Mouse (Mus musculus): ENCODE data around the gene Gm27179. TPM values are rescaled to one million over a fixed set of nuclear protein-coding genes. Genes with fewer than 3 reads are reported as not detected.
"Not testable (repeated sequence)": the region's sequence is repeated elsewhere in the genome, so short reads cannot be mapped to it uniquely, and the experiment has no call there.

Gm27179 gene
- not detected in 2 replicates for total RNA-seq (2021)
- long read RNA-seq, experiment 1 = 0 reads
- long read RNA-seq, experiment 2 = 0 reads

DNA sequence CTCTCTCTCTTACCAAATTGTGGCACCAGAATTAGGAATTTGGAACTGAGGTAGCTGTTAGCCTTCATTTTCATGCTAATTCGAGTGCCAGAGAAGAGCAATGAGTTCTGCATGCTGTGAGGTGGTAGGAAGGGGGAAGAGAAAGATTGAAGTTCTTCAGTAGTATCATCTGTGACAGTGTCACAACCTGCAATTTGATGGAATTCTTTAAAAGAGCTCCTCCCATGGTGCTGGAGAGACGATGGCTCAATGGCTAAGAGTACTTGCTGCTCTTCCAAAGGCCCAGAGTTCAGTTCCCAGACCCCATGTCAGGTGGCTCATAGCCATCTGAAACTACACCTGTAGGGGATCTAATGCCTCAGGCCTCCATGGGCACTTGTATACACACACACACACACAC, at the start of gene Gm27179:
Gm27179 (minus strand) TSS at position 101 of the 400 bp plus-strand sequence.
- DNase-seq = not testable (repeated sequence)

DNA sequence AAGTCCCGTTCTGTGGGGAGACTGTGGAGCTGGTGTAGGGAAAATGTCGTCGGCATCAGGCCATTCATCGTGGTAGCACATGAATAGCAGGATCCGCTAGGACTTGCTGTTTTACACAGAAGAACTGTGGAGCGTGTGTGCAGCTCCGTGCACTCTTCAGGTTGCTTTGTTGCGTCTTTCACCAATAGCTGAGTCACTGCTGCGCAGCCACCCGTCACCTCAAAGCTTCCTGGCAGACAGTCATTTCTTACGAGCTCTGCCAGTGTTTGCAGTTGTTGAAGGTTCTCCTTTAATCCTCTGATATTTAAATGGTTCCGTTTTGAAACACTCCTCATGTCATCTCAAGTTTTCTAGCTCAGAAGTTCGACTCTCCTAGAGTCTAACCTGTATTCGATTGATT, 45.2 kb upstream of the Gm27179 start:
- DNase-seq = not testable (repeated sequence)

DNA sequence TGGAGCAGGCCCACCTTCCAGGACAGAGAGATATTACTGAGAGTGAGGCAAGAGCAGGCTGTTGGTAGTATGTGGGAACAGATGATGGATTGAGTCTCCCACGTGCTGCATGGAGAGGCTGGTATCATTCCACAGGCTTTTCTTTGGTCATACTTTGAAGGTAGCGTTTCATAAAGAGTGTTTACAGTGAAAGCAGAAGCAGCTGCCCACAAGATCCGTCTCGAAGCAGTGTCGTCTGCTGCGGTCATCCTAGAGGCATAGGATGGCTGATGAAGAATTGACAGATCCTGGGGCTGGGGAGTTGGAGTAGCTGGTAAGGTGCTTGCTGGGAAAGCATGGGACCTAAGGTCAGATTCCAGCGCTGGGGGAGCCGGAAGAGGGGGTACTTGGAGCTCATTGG, 44.5 kb upstream of the Gm27179 start:
- not testable (repeated sequence) for DNase-seq

DNA sequence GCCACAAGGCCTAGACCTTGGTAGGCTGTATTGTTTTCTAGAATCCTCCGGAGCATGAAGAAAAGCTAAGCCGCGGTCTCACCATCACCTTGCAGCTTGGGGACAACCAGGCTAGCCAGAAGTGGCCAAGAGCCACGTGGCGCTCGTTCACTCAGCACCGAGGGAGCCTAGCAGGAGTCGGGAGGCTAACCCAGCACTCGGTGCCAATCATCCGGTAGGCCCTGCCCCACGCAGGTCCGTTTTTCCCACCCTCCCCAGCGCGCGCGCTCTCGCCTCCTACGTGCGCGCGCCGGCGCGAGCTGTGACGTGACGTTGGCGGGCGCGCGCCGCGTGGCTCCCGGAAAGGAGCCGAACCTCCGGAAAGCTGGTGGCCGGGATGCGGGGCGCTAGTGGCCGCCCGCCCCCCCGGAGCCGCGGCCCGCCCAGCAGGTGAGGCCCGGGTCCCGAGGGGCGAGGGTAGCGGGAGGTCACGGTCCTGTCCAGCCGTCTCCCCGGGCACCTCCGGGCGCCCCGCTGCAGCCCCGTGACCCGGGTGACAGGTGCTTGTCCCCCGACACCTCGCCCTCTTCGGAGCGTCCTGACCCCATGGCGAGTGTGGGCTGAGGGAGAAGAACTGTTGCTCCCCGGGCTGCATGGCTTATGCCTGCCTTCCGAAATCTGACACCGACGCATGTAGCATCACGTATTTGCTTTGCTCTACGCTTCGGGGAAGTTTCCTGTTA, 42.9 kb upstream of the Gm27179 start, which contains the start of gene Entpd4b:
Entpd4b (plus strand) TSS at position 315 of the 722 bp plus-strand sequence.
- DNase-seq = not testable (repeated sequence)

DNA sequence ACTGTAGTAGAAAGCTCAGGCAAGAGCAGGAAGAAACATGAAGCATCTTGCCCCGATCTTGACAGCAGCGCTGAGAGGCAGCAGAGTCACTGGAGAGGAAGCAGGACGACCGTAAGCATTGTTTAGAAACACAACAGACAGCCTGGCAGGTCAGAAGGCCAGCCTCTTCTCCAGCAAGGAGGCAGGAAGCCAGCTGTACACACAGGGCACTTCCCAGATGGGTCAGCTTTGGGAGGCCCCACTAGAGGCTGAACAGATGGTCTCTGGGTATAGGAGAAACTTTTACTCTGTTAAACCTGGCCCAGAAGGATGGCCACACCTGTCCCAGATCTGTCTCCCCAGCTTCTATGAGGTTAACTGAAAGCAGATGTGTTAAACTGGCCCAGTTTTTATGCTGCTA, 35.0 kb upstream of the Gm27179 start:
- not testable (repeated sequence) for DNase-seq

DNA sequence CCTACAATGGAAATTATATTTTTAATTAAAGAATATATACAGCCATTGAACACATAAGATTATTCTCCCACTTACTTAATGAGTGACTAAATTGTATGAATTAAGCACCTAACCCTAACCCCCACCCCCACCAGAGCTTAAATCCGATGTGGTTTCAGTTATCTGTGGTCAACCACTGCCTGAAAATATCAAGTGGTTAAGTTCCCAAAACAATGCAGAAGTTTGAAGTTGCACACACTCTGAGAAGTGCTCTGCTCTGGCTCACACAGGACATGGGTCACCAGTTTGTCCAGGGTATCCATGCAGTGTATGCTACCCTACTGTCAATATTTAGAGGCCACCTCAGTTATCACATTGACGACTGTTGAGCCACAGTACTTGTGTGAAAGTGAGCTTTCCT, 32.7 kb upstream of the Gm27179 start:
- DNase-seq = not testable (repeated sequence)

DNA sequence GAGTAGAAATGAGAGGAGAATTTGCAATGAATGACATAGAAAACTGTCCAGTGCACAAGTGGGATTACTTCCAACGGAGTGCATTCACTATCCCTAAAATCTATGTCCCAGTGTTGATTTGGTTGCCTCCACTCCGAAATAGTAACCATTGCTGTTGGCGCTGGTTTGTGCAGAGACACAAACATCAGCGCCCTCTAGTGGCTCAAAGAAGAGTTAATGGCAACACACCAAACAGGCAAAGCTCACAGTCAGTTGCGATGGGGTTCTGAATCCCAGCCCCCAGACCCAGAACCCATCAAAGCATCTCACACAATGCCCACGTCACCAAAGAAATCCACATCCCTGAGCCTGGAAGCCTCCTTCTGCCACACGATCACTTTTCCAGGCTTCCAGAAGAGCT, 31.7 kb upstream of the Gm27179 start:
- DNase-seq = not testable (repeated sequence)

DNA sequence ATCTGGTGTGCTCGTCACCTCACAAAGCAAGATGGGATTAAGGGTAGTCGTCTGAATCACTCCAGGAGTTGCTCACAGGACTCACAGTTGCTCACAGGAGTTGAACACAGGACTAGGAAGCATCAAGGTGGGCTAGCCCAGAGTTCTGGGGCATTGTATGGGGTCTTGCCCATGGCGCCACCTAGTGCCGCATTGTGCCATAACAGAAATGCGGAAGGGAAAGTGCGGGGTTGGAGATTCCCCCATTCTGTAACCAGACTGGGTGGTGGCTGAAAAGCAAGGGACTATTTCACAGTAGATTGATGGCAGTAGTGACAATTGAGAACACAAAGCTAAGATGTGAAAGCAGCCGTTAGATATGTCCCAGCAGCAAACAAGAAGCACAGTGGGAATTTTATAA, 30.3 kb upstream of the Gm27179 start:
- DNase-seq = not testable (repeated sequence)

DNA sequence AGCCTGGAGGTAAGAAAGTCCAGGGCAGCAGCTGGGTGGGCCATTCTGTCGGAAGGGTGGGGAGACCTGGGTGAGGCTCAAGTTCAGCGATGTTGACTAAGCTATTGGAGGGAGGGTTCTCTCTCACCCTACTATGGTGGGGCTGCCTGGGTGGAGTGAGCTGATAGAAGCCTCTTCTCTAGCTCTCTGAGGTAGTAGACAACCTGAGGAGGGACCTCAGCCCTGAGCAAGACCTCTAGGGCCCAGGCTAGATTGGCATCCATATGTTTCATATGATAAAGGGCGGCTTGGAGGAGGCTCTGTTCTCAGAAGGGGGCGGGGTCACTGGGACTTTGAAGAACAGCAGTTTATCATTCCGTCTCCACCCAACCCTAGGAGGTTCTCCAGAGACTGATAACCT, 27.8 kb upstream of the Gm27179 start:
- not testable (repeated sequence) for DNase-seq

DNA sequence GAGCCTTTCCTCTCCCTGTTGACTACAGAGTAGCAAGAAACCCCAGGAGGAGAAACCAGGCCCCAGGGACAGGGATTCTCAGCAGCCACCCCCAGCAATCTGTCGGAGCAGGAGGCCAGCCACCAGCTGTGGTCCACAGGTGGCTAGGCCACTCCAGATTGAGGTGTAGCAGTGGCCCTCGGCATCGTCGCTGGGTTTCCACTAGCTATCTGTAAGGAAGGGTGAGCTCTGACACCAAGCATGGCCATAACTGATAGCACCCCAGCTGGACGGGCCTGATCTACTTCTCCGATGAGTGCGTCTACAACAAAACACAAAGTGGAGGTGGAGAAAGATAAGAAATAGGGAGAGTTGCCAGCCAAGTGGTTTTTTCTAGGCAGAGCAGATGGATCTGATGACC, 24.2 kb upstream of the Gm27179 start:
- DNase-seq = not testable (repeated sequence)

DNA sequence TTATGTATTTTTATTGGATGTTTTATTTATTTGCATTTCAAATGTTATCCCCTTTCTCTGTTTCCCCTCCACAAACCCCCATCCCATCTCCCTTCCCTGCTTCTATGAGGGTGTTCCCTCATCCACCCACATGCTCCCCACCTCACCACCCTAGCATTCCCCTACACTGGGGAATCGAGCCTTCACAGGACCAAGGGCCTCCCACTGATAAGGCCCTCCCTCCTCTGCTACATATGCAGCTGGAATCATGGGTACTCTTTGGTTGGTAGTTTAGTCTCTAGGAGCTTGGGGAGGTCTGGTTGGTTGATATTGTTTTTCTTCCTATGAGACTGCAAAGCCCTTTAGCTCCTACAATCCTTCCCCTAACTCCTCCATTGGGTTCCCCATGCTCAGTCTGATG, 13.9 kb upstream of the Gm27179 start:
- not testable (repeated sequence) for DNase-seq

DNA sequence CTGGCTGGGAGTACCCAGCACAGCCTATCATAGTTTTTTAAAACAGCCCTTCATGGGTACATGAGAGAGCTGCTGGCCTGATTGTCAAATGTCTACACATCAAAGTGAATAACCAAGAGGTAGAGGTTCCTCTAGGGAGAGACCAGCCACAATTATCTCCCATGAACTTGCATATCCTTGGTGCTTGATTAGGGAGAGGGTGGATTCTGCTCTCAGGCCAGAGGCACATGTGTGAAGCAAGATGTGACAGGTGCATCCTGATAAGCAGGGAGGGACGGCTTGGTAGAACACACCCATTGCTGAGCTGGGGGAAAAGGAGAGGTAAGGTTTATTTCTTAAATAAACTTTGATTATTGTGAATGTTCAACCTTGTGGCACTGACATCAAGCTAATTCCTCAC, 10.7 kb upstream of the Gm27179 start:
- not testable (repeated sequence) for DNase-seq

DNA sequence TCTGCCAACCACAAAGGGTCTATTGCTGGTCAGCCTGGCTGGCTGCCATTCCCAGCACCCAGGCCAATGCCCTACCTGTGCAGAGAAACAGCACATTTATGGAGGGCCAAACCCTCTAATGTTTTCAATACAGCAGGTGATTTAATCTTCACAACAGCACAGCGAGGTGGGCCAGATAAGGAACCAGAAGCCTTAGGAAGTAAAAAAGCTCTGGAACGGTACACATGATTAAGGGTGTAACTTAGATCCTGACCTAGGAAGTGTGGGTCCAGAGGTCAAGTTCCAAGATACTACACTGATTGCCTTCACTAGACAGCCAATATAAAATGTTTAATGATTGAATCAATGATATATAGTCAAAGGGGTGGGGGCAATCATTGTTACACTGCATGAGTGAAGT, 8.5 kb upstream of the Gm27179 start:
- not testable (repeated sequence) for DNase-seq

DNA sequence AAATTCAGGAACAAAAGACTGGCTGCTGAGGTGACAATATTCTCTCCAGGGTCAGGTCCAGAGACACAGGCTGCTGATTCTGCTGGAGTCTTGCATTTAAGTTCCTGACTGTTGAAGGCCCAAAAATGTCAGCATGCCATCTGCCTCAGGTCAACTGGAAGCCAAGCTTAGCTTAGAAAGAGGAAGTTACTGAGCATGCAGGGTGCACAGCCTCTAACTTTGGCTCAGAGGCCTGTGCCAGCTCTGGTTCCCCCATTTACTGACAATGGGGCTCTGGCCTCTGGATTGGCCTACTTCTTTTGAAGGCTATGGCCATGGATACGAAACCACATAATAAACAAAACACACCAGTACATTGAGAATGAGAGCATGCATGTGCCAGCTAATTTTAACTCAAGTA, 5.3 kb downstream of the Gm27179 start:
- not testable (repeated sequence) for DNase-seq

DNA sequence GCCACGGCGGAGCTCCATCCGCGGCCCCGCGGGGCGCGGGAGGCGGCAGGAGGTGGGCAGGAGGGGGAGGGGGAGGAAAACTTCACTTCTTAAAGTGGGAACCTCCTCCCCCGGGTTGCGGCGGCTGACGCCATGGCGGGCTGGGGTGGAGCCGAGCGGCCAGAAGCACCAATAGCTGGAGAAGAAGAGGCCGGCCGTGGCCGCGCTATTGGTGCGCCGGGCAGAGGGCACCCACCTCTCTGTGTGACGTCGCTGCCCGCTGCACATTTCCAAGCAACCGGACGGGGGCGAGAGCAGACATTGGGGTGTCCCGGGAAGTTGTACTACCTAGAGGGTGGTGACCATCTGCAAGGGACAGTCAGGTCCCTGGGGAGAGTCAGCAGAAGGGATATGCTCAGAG, 9.2 kb downstream of the Gm27179 start, which contains the start of gene Gm16867:
Gm16867 (minus strand) TSS at position 189 of the 400 bp plus-strand sequence.
- DNase-seq = not testable (repeated sequence)

DNA sequence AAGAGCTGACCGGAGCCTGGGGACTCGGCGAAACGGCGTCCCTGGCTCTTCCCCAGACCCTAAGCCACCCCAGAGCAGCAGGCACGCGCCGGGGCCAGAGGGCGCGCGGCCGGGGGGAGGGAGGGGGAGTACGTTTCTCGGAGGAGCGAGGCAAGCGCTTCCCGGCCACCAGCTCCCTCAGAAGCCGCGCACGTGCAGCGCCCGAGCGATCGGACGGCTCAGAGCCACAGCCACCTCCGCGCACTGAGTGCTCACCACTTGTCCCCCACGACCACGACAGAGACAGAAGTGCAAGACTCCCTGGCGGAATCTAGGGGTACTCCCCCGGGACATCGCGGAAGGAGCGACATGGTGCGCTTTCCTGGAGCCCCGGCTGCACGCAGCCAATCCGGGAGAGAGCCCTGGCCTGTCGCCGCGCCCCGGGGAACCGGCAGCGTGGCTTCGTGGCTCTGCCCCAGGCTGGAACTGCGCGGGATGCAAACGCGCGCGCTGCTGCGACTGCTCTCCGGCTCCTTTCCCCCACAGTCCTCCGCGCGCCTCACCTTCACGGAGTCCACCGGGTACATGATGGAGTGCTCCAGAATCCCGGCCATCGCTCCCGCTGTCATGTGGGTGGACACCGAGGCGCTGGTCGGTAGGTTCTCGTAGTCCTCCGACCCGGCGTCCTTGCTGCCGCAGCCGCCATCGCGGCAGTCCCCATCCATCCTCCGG, 9.8 kb downstream of the Gm27179 start:
- not testable (repeated sequence) for DNase-seq

DNA sequence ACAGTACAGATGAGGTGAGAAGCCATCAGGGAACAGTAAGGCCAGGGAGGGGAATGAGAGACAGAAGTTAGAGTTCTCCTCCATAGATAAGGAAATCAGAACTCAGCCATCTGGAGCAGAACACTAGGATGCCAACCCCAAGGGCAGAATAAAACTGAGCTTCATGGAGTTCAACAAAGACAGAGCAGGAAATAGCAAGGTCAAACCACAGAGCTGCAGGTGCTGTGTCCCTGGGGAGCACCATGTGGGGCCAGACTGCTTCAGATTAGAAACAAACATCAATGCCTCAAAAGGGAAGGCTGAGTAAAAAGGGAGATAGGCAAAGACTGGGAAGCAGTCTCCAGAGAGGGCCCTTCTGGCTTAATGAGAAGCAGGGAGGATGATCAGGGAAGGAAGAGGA, 16.1 kb downstream of the Gm27179 start:
- not testable (repeated sequence) for DNase-seq

DNA sequence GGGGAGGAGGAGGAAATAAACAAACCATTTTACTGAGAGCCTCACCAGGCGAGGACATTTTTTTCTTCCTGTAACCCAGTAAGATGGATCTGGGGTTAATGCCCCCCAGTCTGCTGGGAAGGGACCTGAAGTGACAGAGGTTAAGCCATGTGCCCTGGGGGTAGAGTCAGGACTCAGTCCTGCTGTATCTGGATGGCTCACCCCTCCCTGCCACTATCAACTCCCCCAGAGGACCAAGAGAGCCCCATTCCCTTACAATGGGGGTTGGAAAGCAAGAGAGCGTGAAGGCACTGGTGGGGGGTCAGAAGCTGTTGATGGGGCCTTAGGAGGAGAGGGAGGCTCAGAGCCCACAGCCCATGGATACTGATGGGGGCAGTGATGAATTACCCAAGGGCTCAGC, 17.4 kb downstream of the Gm27179 start:
- DNase-seq = not testable (repeated sequence)

DNA sequence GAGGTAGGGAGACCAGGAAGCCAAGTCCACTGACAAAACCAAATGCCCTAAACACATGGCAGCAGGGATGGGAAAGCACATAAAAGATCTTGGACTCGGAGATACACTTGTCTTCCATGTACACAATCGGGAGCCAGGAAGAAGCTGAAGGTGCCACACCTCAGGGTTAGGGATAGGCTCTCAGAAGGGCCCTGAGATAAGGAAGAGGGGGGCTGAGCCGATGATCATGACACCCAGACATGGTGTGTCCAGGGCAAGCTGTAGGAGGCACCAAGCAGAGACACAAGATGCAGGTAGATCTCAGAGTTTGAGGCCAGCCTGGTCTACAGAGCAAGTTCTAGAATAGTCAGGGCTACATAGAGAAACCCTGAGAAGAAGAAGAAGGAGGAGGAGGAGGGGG, 17.8 kb downstream of the Gm27179 start:
- not testable (repeated sequence) for DNase-seq

DNA sequence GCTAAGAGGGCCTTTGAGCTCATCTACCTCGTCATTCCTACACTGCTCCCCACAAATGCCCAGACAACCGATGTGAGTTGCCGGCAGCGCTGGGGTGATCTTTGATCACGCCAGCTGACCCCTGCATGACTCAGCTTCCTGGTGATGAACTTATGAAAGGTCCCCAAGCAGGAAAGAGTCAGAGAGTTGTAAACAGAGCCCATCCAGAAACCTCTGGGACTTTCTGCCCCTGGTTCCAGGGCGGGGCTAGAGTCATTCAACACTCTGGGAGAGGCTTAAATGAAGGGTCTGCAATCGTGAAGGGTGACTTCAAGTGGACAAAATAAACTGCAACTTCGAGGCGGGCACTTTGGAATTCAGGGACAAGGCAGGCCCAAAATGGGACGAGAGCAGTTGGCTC, 24.3 kb downstream of the Gm27179 start:
- not testable (repeated sequence) for DNase-seq

DNA sequence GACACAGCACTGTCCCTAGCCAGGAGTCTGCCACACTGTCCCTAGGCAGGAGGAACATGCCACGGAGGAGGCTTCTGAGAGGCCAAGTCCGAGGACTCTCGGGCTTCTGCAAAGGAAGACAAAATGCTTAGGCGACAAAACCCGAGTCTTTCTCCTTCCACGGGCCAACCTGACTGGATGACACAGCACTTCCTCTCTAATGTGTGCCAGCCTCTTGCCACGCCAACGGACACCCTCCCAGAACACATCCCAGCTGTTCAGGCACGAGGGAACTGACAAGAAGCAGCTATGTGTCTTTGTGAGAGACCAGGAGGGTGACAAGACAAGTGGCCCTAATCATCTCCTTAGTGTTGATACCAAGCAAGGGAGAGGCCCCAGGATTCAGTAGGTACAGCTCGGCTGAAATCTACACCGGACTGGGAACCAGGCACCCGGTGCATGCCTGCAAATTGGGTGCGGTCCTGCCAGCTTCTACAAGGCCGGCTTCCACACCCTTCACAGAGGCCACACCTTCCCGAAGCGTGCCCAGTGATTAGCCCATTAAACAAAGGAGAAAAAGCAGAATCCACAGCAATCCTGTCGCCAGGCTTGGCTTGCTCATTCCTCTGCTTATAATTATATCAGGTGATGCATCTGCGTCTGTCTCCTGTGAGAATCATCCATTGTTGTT, 26.7 kb downstream of the Gm27179 start:
- DNase-seq = not testable (repeated sequence)

DNA sequence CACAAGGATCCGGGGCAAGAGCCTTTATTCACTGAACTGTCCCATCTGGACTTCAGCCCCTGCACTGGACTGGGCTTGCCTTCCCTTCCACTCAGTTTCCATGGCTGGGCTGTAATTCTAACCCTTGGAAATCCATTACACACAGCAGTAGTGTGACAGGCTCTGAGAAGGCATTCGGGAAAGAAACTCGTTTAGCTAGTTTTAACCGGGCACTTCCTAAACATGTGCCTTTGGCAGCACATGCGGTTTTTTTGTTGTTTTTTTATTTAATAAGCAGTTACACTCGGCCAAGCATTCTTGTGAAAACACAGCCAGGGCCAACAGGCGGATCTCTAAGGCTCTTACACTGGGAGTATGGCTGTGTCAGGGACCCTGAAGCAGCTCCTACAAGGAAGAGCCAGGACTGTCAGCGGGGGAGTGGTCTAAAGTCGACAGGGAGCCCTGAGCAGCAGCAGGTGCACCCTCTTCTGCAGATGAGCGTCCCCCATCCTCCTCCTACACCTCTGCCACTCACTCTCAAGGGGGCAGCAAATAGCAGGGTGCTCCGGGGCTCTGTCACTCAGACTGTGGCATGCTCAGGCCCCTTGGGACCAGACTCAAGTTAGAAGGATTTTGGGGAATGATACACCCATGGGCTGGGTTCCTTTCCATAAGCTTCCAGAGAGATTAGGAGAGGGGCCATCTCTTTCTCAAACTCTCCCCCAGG, 38.3 kb downstream of the Gm27179 start:
- not testable (repeated sequence) for DNase-seq

Data from adrenal gland, postnatal 14 days (tissue).